Mouse (Mus musculus) layer of hippocampus, adult 8-10 months (tissue): Measurements from ENCODE around the gene Ffar1. TPM values are rescaled to one million over a fixed set of nuclear protein-coding genes. Genes with fewer than 3 reads are reported as not detected.

Experiments used
- total RNA-seq, 4 experiments: library from RNA; stranded (reverse); gene quantifications; 2 replicates each; pipeline ENCODE4 v1.2.4; 2022

The Ffar1 gene
- total RNA-seq, 4 experiments from 2014 or later: not detected

Other genes with a start within 250 kb of the Ffar1 start
- 1 to 10 TPM in 1 of 4 experiments, under 1 TPM in 2, not detected in 1; 0.39 to 1.2 (median 0.89) TPM for gene Upk1a, start 248.7 kb downstream of the Ffar1 start, total RNA-seq
- 100 to 1,000 TPM; 631 to 661 (median 651) TPM for gene Cox6b1, start 235.4 kb downstream of the Ffar1 start, total RNA-seq
- gene Etv2, start 225.7 kb downstream of the Ffar1 start, total RNA-seq: not detected
- 10 to 100 TPM; 61.9 to 71.5 (median 70.1) TPM for gene Rbm42, start 211.2 kb downstream of the Ffar1 start, total RNA-seq
- 1 to 10 TPM; 5.7 to 8.3 (median 6.8) TPM for gene Haus5, start 196.6 kb downstream of the Ffar1 start, total RNA-seq
- not detected for gene Pmis2, start 190.0 kb downstream of the Ffar1 start, total RNA-seq
- not detected for gene 2200002J24Rik, start 162.6 kb downstream of the Ffar1 start, total RNA-seq
- gene Atp4a, start 149.4 kb downstream of the Ffar1 start, total RNA-seq: 1 to 10 TPM; 1.1 to 2.1 (median 1.6) TPM
- 100 to 1,000 TPM; 110 to 119 (median 116) TPM for gene Tmem147, start 132.0 kb downstream of the Ffar1 start, total RNA-seq
- gene Gapdhs, start 117.9 kb downstream of the Ffar1 start, total RNA-seq: not detected
- 10 to 100 TPM in 1 of 4 experiments, 1 to 10 TPM in 3; 7.8 to 11.8 (median 8.4) TPM for gene Sbsn, start 110.1 kb downstream of the Ffar1 start, total RNA-seq
- 1 to 10 TPM in 1 of 4 experiments, under 1 TPM in 2, not detected in 1; 0.84 to 1.5 (median 0.95) TPM for gene Dmkn, start 97.8 kb downstream of the Ffar1 start, total RNA-seq
- not detected for gene Krtdap, start 73.7 kb downstream of the Ffar1 start, total RNA-seq
- under 1 TPM in 1 of 4 experiments, not detected in 3; 0.20 TPM for gene Ffar2, start 37.8 kb downstream of the Ffar1 start, total RNA-seq
- not detected for gene Ffar3, start 5.4 kb downstream of the Ffar1 start, total RNA-seq
- gene Cd22, start 18.8 kb upstream of the Ffar1 start, total RNA-seq: 1 to 10 TPM in 2 of 4 experiments, not detected in 2; 1.1 to 1.6 TPM
- gene Mag, start 53.3 kb upstream of the Ffar1 start, total RNA-seq: 100 to 1,000 TPM; 151 to 226 (median 183) TPM
- gene Hamp2, start 63.1 kb upstream of the Ffar1 start, total RNA-seq: not detected
- not detected for gene Hamp, start 82.5 kb upstream of the Ffar1 start, total RNA-seq
- gene Usf2, start 95.2 kb upstream of the Ffar1 start, total RNA-seq: 100 to 1,000 TPM; 118 to 123 (median 120) TPM
- gene Lsr, start 111.9 kb upstream of the Ffar1 start, total RNA-seq: 1 to 10 TPM; 5.1 to 9.0 (median 6.0) TPM
- under 1 TPM in 1 of 4 experiments, not detected in 3; 0.21 TPM for gene Fam187b, start 112.2 kb upstream of the Ffar1 start, total RNA-seq
- 10 to 100 TPM; 27.5 to 36.2 (median 30.7) TPM for gene Fxyd5, start 180.9 kb upstream of the Ffar1 start, total RNA-seq
- 100 to 1,000 TPM; 103 to 116 (median 108) TPM for gene Fxyd7, start 189.9 kb upstream of the Ffar1 start, total RNA-seq
- 100 to 1,000 TPM in 2 of 4 experiments, 10 to 100 TPM in 2; 80.5 to 263 (median 172) TPM for gene Fxyd1, start 195.6 kb upstream of the Ffar1 start, total RNA-seq
- gene Lgi4, start 197.8 kb upstream of the Ffar1 start, total RNA-seq: 10 to 100 TPM; 38.3 to 64.2 (median 55.9) TPM
- 1 to 10 TPM in 3 of 4 experiments, not detected in 1; 1.4 to 2.3 (median 1.6) TPM for gene Fxyd3, start 215.1 kb upstream of the Ffar1 start, total RNA-seq